Mouse (Mus musculus): ENCODE data around the gene Ntn1. TPM values are rescaled to one million over a fixed set of nuclear protein-coding genes. Genes with fewer than 3 reads are reported as not detected.

Ntn1 gene
- polyA plus RNA-seq, 1 experiment = 0.09 TPM

GRCm38 (mm10) chr11:68159867-68160266 is 240.8 kb downstream of the Ntn1 start:
- H3K4me3 ChIP-seq (ENCODE audit: insufficient read depth, low read length) = no peak overlapping the region
- no peak overlapping the region for H3K27ac ChIP-seq (ENCODE audit: insufficient read depth, low read depth, low read length)
- TF ChIP-seq CTCF (IDR thresholded peaks at IDR 0.05; ENCODE audit: low read depth, low read length) = no peak
- TF ChIP-seq POLR2A (IDR thresholded peaks at IDR 0.05; ENCODE audit: borderline replicate concordance, low read depth, low read length) = no peak
- no peaks in the 10 kb centered on the region for H3K4me1 ChIP-seq (ENCODE audit: control insufficient read depth, insufficient read depth, low read length)

Other genes with a start within 250 kb of the Ntn1 start
- 120 and 122 TPM in 2 replicates for gene Pik3r5, start 31.3 kb upstream of the Ntn1 start, polyA plus RNA-seq (2012; ENCODE audit: insufficient read depth, insufficient read length, missing spikeins)
- 30.1 and 35.5 TPM in 2 replicates for gene Pik3r6, start 102.2 kb upstream of the Ntn1 start, polyA plus RNA-seq (2012; ENCODE audit: insufficient read depth, insufficient read length, missing spikeins)
- gene Mfsd6l, start 155.4 kb upstream of the Ntn1 start, polyA plus RNA-seq (2012; ENCODE audit: insufficient read depth, insufficient read length, missing spikeins) = 0.35 and 1.2 TPM in 2 replicates
- gene Ccdc42, start 186.2 kb upstream of the Ntn1 start, polyA plus RNA-seq (2012; ENCODE audit: insufficient read depth, insufficient read length, missing spikeins) = not detected in 2 replicates

Measured in bone marrow macrophage, adult 2 months (primary cell).